Mouse (Mus musculus) skeletal muscle tissue, adult 2 months (tissue): ENCODE results near the gene Fbxw11.
"Not testable (repeated sequence)": the region's sequence is repeated elsewhere in the genome, so short reads cannot be mapped to it uniquely, and the experiment has no call there.

Source experiments
- DNase-seq: peaks from one replicate; pipeline ENCODE4 v3.0.0-alpha.2; 2012; ENCODE audit warnings: low read depth, low spot score

Gene Fbxw11

DNA sequence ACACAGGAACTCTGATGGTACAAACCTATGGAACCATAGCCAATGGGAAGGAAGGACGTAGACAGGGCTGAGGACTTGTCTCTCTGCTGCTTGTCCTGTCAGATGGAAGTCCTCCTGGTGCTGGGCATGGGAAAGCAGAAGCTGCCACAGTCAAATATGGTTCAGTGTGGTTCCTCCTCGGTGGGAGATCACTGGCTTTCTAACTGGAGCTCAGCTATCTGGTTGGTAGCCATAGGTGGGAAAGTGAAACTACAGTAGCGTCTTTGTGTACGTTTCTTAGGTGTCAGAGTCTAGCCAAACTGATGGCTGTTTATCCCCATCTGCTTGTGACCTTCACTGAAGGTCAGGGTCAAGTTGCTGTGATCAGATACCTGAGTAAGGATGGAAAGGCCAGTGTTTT, 29.0 kb downstream of the Fbxw11 start:
- DNase-seq = no peak

DNA sequence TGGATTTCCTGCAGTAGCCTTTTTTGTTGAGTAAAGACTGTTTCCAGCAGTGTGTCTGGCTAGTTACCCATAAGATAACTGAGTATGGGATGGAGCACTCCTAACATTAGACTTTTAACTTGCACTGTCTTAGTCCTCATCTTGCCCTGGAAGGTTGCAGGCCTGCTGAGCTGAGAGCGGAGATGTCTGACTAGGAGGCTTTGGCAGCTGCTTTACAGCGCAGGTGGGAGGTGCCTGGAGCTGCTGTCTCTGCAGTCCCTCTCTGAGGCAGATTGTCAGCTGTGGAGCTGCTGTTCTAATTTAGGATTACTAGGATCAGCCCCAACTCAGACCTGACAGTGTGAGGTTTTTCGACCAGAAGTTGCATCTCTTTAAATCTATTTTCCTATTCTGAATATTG, 34.3 kb downstream of the Fbxw11 start:
- peak; percentile 78 for DNase-seq

DNA sequence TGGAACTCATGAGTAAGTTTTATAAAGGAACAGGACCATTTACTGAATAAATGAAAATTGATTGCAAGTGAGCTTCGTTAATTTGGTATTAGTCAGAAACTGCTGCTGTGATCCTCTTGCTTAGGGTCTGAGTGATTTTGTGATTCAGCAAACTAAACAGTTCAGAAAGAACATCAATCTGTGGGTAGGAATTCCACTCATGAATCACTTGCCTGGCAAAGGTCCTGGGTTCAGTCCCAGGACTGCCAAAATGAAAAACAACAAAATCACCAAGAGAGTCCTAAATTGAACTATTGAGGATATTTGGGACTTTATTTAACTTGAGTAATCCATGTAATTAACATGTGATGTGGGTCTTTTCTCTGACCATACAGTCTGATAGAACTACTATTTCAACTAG, 35.3 kb downstream of the Fbxw11 start:
- DNase-seq = no peak

DNA sequence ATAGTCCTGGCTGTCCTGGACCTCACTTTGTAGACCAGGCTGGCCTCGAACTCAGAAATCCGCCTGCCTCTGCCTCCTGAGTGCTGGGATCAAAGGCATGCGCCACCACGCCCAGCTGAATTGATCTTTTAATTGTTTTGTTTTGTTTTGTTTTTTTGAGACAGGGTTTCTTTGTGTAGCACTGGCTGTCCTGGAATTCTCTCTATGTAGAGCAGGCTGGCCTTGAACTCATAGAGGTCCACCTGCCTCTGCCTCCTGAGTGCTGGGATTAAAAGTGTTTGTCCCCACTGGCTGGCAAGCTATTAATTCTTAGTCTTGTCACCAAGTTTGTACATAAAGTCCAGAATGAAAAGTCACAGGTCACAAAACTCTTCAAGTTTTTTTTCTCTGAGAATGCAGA, 36.6 kb downstream of the Fbxw11 start:
- not testable (repeated sequence) for DNase-seq

DNA sequence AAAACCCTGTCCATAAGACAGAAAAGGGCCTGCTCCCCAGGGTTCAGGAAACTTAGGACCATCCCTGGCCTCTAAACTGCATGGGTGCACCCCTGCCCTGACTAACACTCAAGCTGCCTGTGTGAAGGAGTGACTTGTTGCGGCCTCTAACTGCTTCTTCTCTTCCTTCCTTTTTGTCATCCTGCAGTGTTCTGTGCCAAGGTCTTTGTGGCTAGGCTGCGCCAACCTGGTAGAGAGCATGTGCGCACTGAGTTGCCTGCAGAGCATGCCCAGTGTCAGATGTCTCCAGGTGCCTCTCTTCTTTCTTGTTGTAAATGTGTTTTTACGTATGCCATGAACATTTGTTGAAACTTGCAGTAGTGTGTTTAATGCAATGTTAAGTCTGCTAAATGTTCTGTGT, 37.5 kb downstream of the Fbxw11 start:
- no peak for DNase-seq

DNA sequence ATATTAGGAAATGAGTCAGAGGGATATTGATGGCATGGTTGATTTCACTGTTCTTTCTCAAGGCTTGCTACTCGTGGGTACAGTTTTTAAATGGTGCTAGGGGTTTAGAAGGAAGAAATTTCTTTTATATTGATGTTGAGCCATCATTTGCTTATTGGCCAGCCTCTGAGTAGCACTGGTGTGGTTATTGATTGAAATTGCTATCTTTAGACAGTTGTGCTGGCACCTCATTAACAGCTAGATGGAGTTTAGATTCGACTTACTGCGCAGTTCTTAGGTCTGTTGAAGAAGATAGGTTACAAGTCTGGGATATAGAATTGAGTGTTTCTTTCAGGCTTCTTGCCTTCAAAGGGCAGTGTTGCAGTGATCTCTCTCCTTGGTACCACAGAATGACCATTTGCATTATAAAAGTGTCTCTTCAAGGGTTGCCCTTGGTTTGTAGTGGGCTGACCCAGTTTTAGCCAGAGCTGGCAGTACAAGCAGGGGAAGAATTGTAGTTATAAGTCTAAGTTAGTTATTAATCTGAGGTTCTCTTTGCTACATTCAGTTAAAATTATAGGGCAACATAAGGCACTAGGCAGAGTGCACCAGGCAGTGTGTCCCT, 38.8 kb downstream of the Fbxw11 start:
- DNase-seq = no peak

DNA sequence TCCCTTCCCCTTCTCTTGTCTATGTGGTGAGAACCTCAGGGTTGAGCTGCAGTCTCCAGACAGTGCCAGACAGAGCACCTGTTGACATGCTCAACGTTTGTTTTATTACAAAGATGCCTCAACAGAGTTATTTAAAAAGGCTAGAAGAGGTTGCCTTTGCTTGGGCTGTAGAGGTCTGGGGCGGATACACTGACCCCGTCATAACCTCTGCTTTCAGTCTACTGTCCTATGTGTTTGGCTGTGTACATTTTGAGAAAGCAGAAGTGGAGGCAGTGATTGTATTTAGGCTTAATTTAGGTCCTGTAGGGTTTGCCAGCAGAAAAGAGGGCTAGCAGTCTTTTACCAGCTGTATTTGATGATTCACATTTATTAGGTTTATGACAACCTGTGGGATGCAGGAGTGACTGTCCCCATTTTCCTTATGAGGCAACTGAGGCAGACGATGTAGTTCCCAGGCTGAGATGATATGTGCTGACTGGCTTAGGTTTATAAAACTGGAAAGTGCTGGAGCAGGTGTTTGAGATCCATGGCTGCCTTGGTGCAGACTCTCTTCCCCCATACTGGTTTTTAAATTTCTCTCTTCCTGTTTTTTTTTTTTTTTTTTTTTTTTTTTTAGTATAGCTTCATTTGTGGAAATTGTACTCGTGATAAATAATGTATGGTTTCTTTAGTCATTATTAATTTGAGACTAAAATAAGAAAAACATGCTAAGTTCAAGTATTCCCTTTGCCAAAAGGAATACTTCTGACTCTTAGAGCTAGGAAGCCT, 40.0 kb downstream of the Fbxw11 start:
- no peak for DNase-seq

DNA sequence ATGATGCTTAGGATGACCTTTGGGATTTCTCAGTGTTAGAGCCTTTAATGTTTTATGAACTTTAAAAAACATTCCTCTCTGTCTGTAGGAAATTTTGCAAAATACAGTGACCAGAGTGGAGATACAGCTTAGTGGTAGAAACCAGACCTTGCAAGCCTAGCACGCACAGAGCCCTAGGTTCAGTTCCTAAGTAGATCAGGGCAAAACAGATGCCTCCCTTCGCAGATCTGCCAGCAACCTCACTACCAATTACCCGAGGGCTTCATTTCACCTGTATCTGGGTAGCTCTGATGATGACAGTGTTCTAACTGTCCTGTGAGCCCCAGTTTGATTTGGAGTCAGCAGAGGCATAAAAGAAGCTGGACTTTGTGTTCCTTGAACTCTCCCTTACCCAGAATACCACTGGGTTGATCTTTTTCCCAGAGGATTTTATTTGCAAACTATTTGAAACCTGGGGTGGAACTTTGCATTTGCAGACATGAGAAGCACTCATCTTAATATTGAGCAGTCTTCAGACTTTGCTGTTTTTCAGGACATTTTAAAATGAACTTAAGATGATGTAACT, 42.2 kb downstream of the Fbxw11 start:
- DNase-seq = no peak

DNA sequence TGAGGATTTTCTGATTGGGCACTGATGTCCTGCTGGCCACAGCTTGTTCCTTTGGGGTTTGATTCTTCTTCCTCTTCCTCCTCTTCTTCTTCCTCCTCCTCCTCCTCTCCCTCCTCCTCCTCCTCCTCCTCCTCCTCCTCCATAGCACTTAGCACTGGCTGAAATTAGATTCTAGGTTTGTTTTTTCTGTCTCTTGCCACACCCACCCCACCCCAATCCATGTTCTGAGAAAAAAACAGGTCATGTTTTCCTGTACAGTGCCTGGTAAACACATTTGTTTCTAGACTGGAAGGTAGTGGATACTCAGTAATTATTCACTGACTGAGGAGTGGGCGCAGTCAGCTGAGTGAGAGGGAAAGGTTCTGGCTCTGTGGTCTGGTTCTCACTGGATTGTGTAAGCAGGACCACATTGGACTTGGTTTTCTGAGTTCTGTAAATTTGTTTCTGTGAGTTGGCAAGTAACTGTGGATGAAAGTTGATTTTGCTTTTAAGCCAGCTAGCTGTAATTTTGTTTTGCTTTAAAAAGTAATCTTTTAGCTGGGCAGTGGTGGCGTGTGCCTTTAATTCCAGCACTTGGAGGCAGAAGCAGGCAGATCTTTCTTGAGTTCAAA, 45.8 kb downstream of the Fbxw11 start:
- peak; percentile 25 for DNase-seq

DNA sequence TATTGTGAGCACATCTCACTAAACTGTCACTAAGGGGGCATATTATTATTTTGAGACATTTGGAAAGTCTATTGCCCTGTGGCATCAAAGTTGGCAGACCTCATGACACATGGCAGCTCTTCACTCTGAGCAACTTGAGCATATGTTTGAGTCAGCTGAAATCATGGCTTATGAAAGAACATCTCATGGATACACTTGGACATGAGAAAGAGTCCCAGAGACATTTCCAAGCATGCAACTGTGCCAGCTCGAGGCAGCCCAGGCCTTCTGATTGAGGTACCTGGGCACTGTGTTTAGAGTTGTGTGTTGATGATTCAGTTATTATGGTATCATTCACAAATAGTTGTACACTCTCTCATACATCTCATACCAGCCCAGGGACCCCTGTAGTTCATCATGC, 47.0 kb downstream of the Fbxw11 start:
- DNase-seq = peak; percentile 84

DNA sequence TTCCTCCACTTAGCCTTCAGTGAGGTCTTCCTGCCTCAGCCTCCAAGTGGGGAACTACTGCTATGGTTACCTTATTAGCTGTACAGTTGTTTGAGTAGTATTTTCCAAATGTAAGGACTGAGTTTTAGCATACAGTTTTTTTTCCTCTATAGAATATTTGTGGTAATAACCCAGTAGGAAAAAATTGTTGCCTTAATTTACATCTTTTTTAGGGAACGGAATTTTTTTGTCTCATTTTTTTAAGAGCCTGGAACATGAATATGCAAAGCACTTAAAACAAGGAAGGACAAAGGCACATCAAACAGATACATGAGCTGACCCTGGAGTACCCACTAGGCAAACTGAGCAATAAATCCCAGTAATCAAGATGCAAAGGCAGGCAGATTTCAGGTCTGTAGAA, 50.3 kb downstream of the Fbxw11 start:
- no peak for DNase-seq

DNA sequence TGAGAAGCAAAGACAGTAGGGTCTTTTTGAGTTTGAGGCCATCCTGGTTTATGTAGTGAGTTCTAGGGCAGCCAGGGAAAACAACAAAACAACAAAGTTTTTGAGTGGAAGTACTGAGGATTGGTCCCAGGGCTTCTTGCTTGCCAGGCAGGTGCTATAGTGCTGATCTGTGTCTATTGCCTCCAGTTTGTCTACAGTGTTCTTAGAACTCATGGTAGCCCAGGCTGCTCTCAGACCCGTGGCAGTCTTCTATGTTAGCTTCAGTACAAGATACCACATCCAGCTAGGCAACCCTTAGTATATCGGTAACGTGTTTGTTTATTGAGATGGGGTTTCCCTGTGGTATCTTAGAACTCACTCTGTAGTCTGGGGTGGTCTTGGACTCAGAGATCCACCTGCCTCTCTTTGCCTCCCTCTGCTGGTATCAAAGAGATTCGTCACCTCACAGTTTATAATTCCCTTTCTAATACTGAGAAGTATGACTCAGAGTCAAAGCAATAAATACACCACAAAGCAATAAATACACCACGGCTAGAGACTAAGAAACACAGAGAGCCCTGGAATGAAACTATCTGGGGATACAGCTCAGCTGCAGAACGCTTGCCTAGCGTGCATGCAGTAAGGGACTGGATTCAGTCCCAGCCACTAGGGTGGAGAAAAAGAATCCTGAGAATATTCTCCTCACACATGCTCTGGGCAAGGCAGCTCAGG, 51.1 kb downstream of the Fbxw11 start:
- DNase-seq = peak; percentile 40

DNA sequence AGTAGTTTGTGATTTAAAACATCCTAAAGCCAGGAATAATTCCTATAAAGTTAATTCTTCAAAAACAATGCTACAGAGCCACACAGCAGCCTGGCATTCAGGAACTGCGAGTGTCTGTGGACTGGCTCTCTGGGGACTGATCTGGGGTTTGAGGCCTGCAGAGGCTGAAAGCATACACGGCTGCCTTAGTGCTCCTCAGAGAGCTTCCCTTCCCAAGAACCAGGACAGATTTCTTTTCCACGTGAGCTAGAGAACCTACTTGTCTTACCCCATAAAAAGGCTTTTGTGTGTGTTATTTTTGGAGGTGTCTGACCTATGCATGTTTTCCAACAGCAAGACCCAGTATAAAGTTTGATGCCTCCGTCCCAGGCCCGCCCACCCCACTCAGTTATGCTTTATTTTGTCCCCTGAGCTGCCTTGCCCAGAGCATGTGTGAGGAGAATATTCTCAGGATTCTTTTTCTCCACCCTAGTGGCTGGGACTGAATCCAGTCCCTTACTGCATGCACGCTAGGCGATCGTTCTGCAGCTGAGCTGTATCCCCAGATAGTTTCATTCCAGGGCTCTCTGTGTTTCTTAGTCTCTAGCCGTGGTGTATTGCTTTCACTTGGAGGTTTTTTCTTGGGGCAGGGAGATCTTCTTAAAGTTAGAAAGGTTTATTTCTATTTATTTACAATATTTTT, 51.9 kb downstream of the Fbxw11 start:
- DNase-seq = not testable (repeated sequence)

DNA sequence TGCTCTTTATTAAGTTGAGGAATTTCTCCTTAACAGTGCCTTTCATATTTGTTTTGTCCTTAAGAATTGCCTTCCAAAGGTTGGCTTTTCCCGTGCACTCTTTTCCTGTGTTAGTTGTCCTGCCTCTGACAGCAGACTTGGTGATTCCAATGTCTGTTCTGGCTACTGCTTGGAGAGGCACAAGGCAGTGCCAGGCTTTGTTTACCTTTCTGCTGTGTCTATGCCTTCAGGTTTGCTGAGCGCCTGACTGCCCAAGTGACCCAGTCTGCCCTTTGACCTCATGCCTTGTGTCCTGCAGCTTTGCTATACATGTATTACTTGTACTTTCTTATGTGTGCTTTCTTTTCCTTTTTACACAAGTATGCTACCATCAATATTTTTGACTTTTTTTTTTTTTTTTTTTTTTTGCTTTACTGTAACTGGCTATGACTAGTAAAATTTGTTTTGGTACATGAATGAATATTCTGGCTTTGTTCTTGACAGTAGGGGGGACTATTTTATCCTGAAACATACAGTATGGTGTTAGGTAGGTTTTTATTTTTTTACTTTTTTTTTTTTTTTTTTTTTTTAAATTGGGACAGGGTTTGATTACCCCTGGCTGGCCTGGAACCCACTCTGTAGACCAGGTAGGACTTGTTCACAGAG, 54.0 kb downstream of the Fbxw11 start:
- no peak for DNase-seq

DNA sequence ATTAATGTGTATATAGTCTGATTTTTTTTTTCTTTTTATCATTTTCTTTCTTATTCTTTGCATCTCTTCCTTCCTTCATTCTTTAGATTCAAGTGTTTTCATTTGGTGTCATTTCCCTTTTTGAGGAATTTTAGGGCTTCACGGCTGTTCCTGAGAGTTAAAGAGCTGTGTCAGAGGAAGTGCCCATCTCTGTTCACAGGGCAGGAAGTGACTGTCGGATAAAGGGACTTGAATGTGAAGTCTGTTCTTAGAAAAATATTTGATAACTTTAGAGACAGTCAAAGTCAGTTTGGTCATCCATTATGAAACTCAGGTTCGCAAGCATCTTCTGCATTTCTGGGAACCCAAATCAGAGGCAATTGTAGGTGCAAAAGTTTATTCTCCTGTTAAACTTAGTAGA, 55.2 kb downstream of the Fbxw11 start:
- no peak for DNase-seq

DNA sequence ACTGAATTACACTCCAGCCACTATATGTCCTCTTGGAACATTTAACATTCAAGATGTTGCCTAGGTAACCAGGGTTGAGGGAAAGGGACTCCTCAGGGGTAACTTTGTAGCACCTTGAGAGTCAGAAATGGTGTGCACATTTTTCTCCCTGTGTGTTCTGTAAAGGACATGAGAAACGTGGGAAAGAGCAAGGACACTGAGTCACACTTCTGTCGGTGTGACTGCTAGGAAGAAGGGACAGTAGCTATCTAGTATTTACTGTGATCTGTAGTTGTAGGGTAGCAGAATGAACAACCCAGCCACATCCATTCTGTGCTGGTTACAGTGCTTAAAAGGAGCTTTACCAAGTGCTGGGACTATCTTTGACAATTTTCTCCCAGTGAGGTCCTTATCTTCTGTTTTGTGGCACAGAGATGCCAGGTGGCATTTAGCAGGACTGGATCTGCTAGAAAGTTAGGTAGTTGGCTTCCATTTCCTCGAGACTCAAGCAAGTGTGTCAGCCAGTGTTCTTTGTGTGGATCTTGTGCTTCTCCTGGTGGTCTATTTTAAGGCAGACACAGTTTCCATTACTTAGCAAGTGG, 57.5 kb downstream of the Fbxw11 start:
- DNase-seq = no peak

DNA sequence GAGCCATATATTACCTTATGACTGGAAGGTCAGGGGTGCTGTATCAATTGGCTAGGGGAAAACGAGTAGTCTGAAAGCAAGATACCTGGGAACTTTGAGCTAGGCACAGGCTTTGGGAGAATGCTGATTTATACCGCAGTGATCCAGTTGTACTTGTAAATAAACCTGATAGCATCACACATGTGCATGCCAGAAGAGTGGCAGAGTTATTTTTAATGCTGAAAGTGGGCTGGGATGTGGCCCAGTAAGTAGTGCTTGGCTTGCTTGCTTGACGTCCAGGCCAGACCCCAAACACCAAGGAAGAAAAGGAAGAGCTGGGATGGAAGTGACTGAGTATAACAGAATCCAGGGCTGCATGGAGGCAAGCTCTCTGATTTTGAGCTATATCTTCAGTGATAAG, 59.0 kb downstream of the Fbxw11 start:
- peak; percentile 57 for DNase-seq

DNA sequence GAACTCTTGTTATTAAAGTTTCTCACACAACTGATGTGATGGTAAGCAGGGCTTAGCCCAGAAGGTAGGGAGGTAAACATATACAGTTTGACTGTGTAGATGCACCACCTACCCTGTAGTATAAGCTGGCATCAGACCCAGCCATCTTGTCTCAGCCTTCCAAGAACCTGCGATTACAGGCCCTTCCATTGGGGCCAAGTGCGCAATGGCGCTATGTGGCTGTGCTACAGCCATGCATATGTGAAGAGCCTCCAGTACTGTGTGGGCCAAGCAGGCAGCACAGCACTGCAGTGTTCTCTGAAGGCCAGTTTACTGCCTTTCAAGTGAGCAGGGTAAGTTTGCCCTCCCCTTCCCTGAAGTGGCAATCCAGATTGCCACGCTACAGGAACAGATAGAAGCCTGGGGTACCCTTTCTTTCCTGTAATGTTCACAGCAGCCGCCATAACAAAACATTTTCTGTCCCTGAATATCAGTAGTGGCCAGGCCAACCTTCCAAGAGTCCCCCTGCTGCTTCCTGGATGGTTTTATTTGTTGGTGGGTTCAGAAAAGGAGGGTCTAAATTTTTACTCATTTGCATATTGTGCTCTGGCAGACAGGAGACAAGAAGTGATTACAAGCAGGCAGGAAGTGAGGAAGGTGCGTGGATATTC, 61.8 kb downstream of the Fbxw11 start:
- no peak for DNase-seq

DNA sequence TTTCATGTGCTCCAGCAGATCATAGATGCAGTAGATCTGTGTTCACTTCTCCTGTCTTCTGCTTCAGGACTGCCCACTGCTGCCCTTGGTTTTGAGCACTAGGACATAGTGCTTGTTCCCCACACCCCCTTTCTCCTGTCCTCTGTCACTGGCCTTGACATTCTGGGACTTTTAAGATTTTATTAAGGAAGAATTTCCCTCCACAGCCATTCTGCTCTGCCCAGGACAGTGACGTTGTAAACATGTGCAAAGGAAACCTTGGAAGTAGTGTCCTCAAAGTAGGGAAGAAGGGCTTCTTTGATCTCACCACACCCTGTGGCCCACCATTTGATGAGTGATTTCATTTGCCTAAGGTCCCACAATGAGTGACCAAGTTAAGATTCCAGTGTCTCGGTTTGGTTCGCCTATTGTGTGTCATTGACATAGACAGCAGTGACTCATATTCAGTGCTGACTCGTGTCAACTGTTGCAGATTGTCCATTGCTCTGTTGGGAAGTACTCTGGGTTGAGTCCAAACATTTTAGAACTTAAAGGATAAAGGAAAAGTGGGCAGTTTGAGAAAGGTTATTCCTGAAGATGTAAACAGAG, 64.0 kb downstream of the Fbxw11 start:
- no peak for DNase-seq

DNA sequence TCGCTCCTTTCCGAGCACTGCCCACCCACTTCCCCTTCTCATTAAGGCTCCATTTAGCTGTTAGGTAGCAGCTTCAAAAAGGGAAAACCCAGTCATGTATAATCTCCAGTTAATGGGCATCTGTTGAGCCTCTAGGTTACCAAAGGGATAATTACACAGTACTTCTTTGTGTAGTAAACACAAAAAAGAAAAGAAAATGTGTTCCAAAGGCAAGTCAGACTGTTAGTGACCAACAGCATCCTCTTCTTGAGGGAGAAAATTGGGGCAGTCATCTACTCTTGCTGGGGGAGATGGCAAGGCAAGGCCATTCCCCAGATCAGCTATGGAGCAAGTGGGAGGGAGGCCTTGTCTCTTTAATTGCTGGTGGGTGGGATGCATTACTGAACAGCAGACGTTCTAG, 65.0 kb downstream of the Fbxw11 start:
- DNase-seq = no peak
